Mouse (Mus musculus): ENCODE measurements at regions not wholly inside any gene's neighbourhood (a gene's known extent, or its start where the extent isn't known, plus 50 kb on each side); places are given as distances from the start of the nearest gene placed in this dataset.

DNA sequence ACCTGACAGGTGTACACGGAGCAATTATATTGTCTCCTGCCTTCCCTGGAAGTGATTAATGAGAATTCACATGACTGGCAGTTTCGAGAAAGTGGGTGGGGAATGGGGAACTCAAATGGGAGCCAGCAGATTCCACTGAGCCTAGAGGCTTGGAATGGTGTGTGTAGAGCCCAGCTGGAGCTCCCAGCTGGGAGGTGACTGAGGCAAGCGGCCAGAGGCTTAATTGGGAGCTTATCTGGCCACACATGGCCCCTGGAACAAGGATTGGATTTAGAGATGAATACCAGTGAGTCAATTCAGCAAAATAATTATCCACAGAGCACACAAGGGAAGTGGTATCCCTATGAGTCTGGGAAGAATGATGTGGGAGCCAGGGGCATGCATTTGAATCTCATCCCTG is 108.0 kb upstream of the Castor2 start:
- Histone ChIP-seq H3K36me3 (ENCODE audit: insufficient read depth, low read length) (no peaks in the 10 kb centered on the region), H3K9ac (replicated peaks; ENCODE audit: low read length) (no peak overlapping the region), H3K27me3 (ENCODE audit: insufficient read depth, low read length) (no peaks in the 10 kb centered on the region), H3K4me3 (ENCODE audit: low read length) (no peak overlapping the region), H3K9me3 (ENCODE audit: low read length) (no peaks in the 10 kb centered on the region), H3K27ac (no peak overlapping the region), H3K4me2 (ENCODE audit: low read depth, low read length) (no peak overlapping the region), H3K4me1 (ENCODE audit: insufficient read depth, low read length) (no peaks in the 10 kb centered on the region)
- ATAC-seq = no peak
- DNase-seq (ENCODE audit: low spot score) = peak; percentile 63
- no peak for TF ChIP-seq CTCF (IDR thresholded peaks at IDR 0.05; ENCODE audit: low read depth)
- 17% methylated on average over 3 of the region's 3 CpGs for WGBS

DNA sequence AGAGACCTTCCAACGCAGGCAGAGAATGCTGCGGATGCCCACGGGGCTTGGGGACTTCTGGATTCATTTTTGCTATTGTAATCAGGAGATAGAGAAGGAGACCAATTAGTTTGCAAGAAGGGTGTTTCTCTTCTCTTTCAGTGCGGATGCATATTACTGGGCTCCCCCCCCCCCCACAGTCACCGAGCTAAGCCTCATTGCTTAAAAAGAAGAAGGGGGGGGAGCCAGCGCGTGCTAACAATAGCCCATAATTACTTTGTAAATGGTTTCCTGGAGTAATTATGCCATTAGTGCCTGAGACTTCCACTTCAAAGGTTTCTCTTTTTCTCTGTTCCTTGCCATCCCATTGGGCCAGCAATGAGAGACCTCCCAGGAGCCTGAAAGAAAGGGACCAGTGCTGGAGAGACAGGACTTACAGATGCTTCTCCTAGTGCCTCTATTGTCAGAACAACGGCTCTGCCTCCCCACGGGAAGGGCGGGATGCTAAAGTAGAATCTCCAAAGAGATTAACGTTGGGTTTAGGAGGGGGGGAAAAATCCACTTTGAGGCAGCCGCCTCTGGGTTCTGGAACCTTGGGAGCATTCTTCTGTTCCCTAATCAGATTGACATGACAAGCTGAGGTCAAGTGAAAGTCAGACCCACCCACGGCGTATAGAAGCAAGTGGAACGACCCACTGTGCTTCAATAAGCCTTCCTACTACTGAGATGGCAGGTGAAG is 116.1 kb upstream of the Castor2 start:
- H3K9ac ChIP-seq (replicated peaks; ENCODE audit: low read length) = no peak overlapping the region
- 0 out of 2 replicates have a peak overlapping the region, but pooled peaks have one; percentile 22 for H3K4me2 ChIP-seq (ENCODE audit: low read depth, low read length)
- no peaks in the 10 kb centered on the region for H3K9me3 ChIP-seq (ENCODE audit: low read length)
- no peaks in the 10 kb centered on the region for H3K36me3 ChIP-seq (ENCODE audit: insufficient read depth, low read length)
- no peak for TF ChIP-seq CTCF (IDR thresholded peaks at IDR 0.05; ENCODE audit: low read depth)
- H3K27me3 ChIP-seq (ENCODE audit: insufficient read depth, low read length) = no peaks in the 10 kb centered on the region
- 5% methylated on average over 14 of the region's 15 CpGs for WGBS
- no peak overlapping the region for H3K4me3 ChIP-seq (ENCODE audit: low read length)
- H3K4me1 ChIP-seq (ENCODE audit: insufficient read depth, low read length) = peaks cover 12% of the 10 kb centered on the region; the same call in 1 of the 2 replicates
- DNase-seq (ENCODE audit: low spot score) (peak; percentile 38), ATAC-seq (0 out of 2 replicates have a peak, but pooled peaks have one; percentile 58)
- no peak overlapping the region for H3K27ac ChIP-seq

DNA sequence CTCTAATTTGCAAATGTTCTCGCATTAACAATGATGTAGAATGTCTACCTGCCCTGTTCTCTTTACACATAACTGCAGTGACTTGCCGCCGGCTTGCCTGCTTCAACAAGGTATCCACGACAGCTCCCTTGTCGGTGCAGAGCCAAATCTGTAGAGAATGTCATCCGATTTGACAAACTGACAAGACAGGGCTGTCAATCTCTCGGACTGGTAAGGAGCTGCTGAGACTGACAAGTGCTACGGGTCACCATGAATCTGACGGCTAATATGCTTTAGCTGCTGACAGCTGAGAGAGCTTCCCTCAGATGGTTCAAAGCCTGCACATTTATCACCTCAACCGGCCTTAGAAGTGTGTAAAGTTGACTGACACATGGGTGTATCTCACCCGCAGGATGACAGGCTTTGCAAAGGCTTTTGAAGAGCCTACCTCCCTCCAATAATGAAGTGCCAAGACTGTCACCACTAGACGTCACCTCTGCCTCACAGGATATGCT is 129.0 kb upstream of the Castor2 start:
- DNase-seq (ENCODE audit: low spot score) (no peak), ATAC-seq (no peak)

DNA sequence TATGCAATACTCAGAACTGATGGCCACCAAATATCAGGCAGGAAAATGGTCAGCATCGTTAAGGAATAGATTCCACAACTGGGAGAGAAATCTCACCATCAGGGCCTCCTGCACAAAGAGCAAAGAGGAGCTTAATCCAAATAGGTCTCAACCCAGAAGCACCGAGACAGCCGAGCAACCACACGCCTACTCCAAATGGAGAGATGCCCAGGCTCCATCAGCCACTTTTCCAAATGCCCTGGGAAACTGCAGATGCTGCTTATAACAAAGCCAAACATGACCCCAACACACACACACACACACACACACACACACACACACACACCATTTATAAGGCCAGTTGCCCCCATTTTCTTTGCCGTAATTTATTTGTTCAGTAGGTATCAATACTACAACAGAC is 136.2 kb upstream of the Castor2 start:
- Histone ChIP-seq H3K4me3 (ENCODE audit: low read length) (no peak overlapping the region), H3K9me3 (ENCODE audit: low read length) (peaks cover 6% of the 10 kb centered on the region; the same call in 1 of the 2 replicates), H3K9ac (replicated peaks; ENCODE audit: low read length) (no peak overlapping the region), H3K36me3 (ENCODE audit: insufficient read depth, low read length) (no peaks in the 10 kb centered on the region), H3K4me1 (ENCODE audit: insufficient read depth, low read length) (no peaks in the 10 kb centered on the region), H3K27me3 (ENCODE audit: insufficient read depth, low read length) (no peaks in the 10 kb centered on the region), H3K27ac (no peak overlapping the region), H3K4me2 (ENCODE audit: low read depth, low read length) (no peak overlapping the region)
- TF ChIP-seq CTCF (IDR thresholded peaks at IDR 0.05; ENCODE audit: low read depth) = no peak
- DNase-seq (ENCODE audit: low spot score) (no peak), ATAC-seq (no peak)
- WGBS = 86% methylated on average over 5 of the region's 5 CpGs

More for the DNA sequence above, 129.0 kb upstream of the Castor2 start:
- no peak for TF ChIP-seq CTCF (IDR thresholded peaks at IDR 0.05; ENCODE audit: low read depth)
- H3K36me3 ChIP-seq (ENCODE audit: insufficient read depth, low read length) = no peaks in the 10 kb centered on the region
- 75% methylated on average over 12 of the region's 12 CpGs for WGBS
- peaks cover 6% of the 10 kb centered on the region; the same call in 1 of the 2 replicates for H3K9me3 ChIP-seq (ENCODE audit: low read length)
- H3K4me3 ChIP-seq (ENCODE audit: low read length) = no peak overlapping the region
- H3K4me2 ChIP-seq (ENCODE audit: low read depth, low read length) = no peak overlapping the region
- no peaks in the 10 kb centered on the region for H3K27me3 ChIP-seq (ENCODE audit: insufficient read depth, low read length)
- H3K27ac ChIP-seq = no peak overlapping the region
- no peaks in the 10 kb centered on the region for H3K4me1 ChIP-seq (ENCODE audit: insufficient read depth, low read length)
- H3K9ac ChIP-seq (replicated peaks; ENCODE audit: low read length) = no peak overlapping the region

DNA sequence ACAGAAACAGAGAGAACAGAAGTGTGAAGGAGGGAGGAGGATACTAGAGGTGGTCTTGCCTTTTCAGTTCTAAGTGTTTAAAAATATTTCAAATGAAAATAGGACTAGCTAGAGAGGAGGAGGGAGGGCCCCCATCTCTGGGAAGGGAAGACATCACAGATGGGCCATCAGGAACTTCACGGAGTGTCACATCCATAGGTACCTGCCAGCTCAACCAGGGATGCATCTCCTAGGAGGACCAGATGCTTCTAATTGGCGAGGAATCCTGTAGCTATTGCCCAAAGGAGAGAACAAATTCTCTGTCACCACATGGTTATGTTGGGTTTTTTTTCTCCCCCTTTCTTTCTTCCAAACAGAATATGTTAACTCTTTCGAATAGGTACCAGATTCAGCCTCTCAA is 158.7 kb upstream of the Castor2 start:
- ATAC-seq = no peak

DNA sequence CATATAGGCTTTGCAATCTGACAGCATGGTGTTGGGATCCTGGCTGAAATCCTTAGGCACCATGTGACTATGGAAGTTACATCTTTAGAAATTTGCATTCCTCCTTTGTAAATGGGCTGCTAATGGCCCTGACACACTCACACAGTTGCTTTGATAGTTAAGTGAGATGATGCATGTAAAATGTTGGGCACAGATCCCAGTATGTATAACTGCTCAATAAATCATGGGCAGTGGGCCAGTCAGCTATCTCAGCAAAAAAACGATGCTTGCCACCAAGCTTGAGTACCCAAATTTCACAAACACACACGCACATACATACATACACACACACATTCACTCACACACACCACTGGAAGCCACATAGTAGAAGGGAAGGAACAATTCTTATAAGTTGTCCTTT is 159.5 kb upstream of the Castor2 start:
- WGBS = 53% methylated on average over 2 of the region's 2 CpGs
- no peak overlapping the region for H3K4me3 ChIP-seq (ENCODE audit: low read length)
- DNase-seq (ENCODE audit: low spot score) (peak; percentile 44), ATAC-seq (no peak)
- no peaks in the 10 kb centered on the region for H3K9me3 ChIP-seq (ENCODE audit: low read length)
- H3K4me2 ChIP-seq (ENCODE audit: low read depth, low read length) = no peak overlapping the region
- no peak overlapping the region for H3K27ac ChIP-seq
- H3K4me1 ChIP-seq (ENCODE audit: insufficient read depth, low read length) = no peaks in the 10 kb centered on the region
- no peak overlapping the region for H3K9ac ChIP-seq (replicated peaks; ENCODE audit: low read length)
- no peak for TF ChIP-seq CTCF (IDR thresholded peaks at IDR 0.05; ENCODE audit: low read depth)
- no peaks in the 10 kb centered on the region for H3K36me3 ChIP-seq (ENCODE audit: insufficient read depth, low read length)
- H3K27me3 ChIP-seq (ENCODE audit: insufficient read depth, low read length) = no peaks in the 10 kb centered on the region

More for the DNA sequence above, 158.7 kb upstream of the Castor2 start:
- no peak overlapping the region for H3K4me3 ChIP-seq (ENCODE audit: low read length)
- no peaks in the 10 kb centered on the region for H3K4me1 ChIP-seq (ENCODE audit: insufficient read depth, low read length)
- no peak overlapping the region for H3K4me2 ChIP-seq (ENCODE audit: low read depth, low read length)
- no peak overlapping the region for H3K27ac ChIP-seq
- no peak overlapping the region for H3K9ac ChIP-seq (replicated peaks; ENCODE audit: low read length)
- TF ChIP-seq CTCF (IDR thresholded peaks at IDR 0.05; ENCODE audit: low read depth) = no peak
- no peaks in the 10 kb centered on the region for H3K36me3 ChIP-seq (ENCODE audit: insufficient read depth, low read length)
- H3K27me3 ChIP-seq (ENCODE audit: insufficient read depth, low read length) = no peaks in the 10 kb centered on the region
- 60% methylated on average over 3 of the region's 3 CpGs for WGBS
- no peaks in the 10 kb centered on the region for H3K9me3 ChIP-seq (ENCODE audit: low read length)
- DNase-seq (ENCODE audit: low spot score) = peak; percentile 25
